Mouse (Mus musculus) ES-E14 (cell line): ENCODE measurements around the gene Nle1. TPM values are rescaled to one million over a fixed set of nuclear protein-coding genes. Genes with fewer than 3 reads are reported as not detected.

Source experiments
- DNase-seq: peaks from one replicate; pipeline ENCODE4 v3.0.0-alpha.2; 2013; ENCODE audit warnings: low read depth, low spot score
- H3K27ac ChIP-seq: 2 replicates; pipeline ENCODE4 v1.5.1; 2012; ENCODE audit warnings: low read depth, mild to moderate bottlenecking, low read length, moderate library complexity, mixed read lengths; ENCODE audit not compliant: poor library complexity, insufficient read depth, severe bottlenecking
- H3K36me3 ChIP-seq: 2 replicates; pipeline ENCODE4 v1.6.1; 2012; ENCODE audit warnings: mild to moderate bottlenecking, low read length, moderate library complexity, mixed read lengths; ENCODE audit not compliant: control insufficient read depth, poor library complexity, insufficient read depth, severe bottlenecking
- H3K4me1 ChIP-seq, 2 experiments: fragments of 150-350 bp in 1 of 2; sonication (generic) in 1 of 2; 2 replicates each; pipeline ENCODE4 v1.6.1; 2012; ENCODE audit warnings: low read length in 2 of 2, mild to moderate bottlenecking in 1 of 2, mixed read lengths in 1 of 2; ENCODE audit not compliant: control insufficient read depth in 2 of 2, insufficient read depth in 2 of 2, poor library complexity in 1 of 2
- H3K4me3 ChIP-seq, 2 experiments: fragments of 150-350 bp in 1 of 2; sonication (generic) in 1 of 2; 2 replicates each; pipeline ENCODE4 v1.5.1; 2012; ENCODE audit warnings: low read length in 2 of 2, low read depth in 1 of 2, mild to moderate bottlenecking in 1 of 2, mixed read lengths in 1 of 2; ENCODE audit not compliant: insufficient read depth in 1 of 2, poor library complexity in 1 of 2, severe bottlenecking in 1 of 2
- H3K9ac ChIP-seq: 2 replicates; pipeline ENCODE4 v1.6.1; 2012; ENCODE audit warnings: low read depth, mild to moderate bottlenecking, low read length, mixed read lengths; ENCODE audit not compliant: poor library complexity, insufficient read depth, severe bottlenecking
- H3K9me3 ChIP-seq: fragments of 150-350 bp; sonication (generic); 2 replicates; pipeline ENCODE4 v1.6.1; 2012; ENCODE audit warnings: low read depth, mild to moderate bottlenecking, low read length; ENCODE audit not compliant: control insufficient read depth, insufficient read depth
- CHD2 ChIP-seq: IDR thresholded peaks from 2 replicates; pipeline ENCODE4 v1.6.1; 2014; ENCODE audit warnings: mild to moderate bottlenecking, low read depth, low read length, inconsistent platforms
- HCFC1 ChIP-seq: IDR thresholded peaks from 2 replicates; pipeline ENCODE4 v1.6.1; 2012; ENCODE audit warnings: low read length, inconsistent platforms, borderline replicate concordance; ENCODE audit not compliant: insufficient read depth
- MAFK ChIP-seq: IDR thresholded peaks from 2 replicates; pipeline ENCODE4 v1.6.1; 2014; ENCODE audit warnings: mild to moderate bottlenecking, low read depth, low read length, inconsistent platforms; ENCODE audit not compliant: insufficient read depth
- ZC3H11A ChIP-seq: IDR thresholded peaks from 2 replicates; pipeline ENCODE4 v1.6.1; 2012; ENCODE audit warnings: low read depth, mild to moderate bottlenecking, inconsistent platforms, low read length, borderline replicate concordance
- ZNF384 ChIP-seq: IDR thresholded peaks from 2 replicates; pipeline ENCODE4 v1.6.1; 2012; ENCODE audit warnings: low read depth, low read length, inconsistent platforms
- in situ Hi-C, 2 experiments: fragments of 600-800 bp; cut with MboI; formaldehyde crosslinking; loops; one replicate each; pipeline ENCODE4 v1.15.1; 2025; ENCODE audit warnings: low sequenced_read_pairs in 2 of 2, inconsistent platforms in 1 of 2; ENCODE audit not compliant: unreplicated experiment in 2 of 2
- total RNA-seq: library from RNA; depleted of rRNA; stranded (reverse); fragments of 300-350 nt; gene quantifications from 2 replicates; pipeline ENCODE4 v1.2.3, GENCODE M21; 2012; rRNA removed

The Nle1 gene
- 61.5 and 97.9 TPM in 2 replicates for total RNA-seq

GRCm38 (mm10) chr11:82907651-82908607, at the start of gene Nle1:
TSS of gene Nle1 (minus strand) at chr11:82908411.
- TF ChIP-seq MAFK (no peak), HCFC1 (0 out of 2 replicates have a peak, but pooled peaks have one; percentile 61)
- Histone ChIP-seq H3K9ac (peak within 1 kb of the TSS; percentile 93), H3K36me3 (peaks cover 26% of the 10 kb centered on the region), H3K4me1 (peaks cover 2 to 14% of the 10 kb centered on the region in 2 experiments; a peak in 1 of 4 replicates), H3K27ac (no peak within 1 kb of the TSS), H3K9me3 (no peaks in the 10 kb centered on the region), H3K4me3 (peak within 1 kb of the TSS; percentile 79 to 95)
- peak; percentile 91 for DNase-seq
- in situ Hi-C loops, result no loop called here

DNA sequence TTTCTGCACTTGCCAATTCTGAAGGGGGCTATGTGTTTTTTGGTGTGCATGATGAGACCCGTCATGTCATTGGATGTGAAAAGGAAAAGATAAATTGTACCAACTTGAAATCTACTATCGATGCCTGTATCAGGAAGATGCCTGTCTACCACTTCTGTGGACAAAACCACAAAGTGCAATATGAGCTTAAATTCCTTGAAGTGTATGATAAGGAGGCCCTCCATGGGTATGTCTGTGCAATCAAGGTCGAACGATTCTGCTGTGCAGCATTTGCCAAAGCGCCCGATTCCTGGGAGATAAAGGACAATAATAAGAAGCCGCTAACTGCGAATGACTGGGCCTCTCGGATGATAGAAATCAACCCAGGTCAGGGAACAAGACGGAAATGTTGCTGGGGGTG, 48.7 kb upstream of the Nle1 start:
- in situ Hi-C loops, result no loop called here

DNA sequence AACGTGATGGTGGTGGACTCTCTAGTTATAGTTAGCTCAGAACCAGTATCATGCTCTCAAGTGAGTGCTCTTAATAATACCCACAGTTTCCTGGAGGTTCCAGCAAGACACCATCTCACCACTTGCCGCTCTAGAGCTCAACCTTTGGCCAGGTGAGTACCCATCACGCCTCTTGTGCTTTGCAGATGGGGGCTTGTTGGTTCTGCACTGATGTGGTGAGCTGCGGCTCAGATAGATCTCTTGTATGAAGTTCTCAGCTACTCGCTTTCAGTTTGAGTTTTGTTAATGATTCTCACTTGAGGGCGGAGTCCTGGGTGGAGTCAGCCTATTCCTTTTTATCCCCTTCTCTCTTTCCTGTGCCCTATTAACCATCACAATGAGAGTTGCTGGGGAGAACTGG, 46.4 kb upstream of the Nle1 start:
- DNase-seq, result no peak
- no peak overlapping the region for H3K27ac ChIP-seq
- no peak overlapping the region for H3K9ac ChIP-seq
- no peak overlapping the region for H3K4me3 ChIP-seq
- no peaks in the 10 kb centered on the region for H3K36me3 ChIP-seq
- peaks cover 3 to 8% of the 10 kb centered on the region in 2 experiments for H3K4me1 ChIP-seq
- TF ChIP-seq ZC3H11A (no peak), HCFC1 (no peak), ZNF384 (no peak), CHD2 (no peak), MAFK (no peak)
- in situ Hi-C loops, result no loop called here
- no peaks in the 10 kb centered on the region for H3K9me3 ChIP-seq

More for the DNA sequence above, 48.7 kb upstream of the Nle1 start:
- DNase-seq, result no peak
- no peak overlapping the region for H3K27ac ChIP-seq
- H3K4me1 ChIP-seq, result peaks cover 2 to 3% of the 10 kb centered on the region in 2 experiments; a peak in 3 of 4 replicates
- H3K4me3 ChIP-seq, result no peak overlapping the region
- H3K9me3 ChIP-seq, result no peaks in the 10 kb centered on the region
- H3K36me3 ChIP-seq, result no peaks in the 10 kb centered on the region
- H3K9ac ChIP-seq, result no peak overlapping the region
- TF ChIP-seq MAFK (no peak), ZNF384 (no peak), HCFC1 (no peak), CHD2 (no peak), ZC3H11A (no peak)

DNA sequence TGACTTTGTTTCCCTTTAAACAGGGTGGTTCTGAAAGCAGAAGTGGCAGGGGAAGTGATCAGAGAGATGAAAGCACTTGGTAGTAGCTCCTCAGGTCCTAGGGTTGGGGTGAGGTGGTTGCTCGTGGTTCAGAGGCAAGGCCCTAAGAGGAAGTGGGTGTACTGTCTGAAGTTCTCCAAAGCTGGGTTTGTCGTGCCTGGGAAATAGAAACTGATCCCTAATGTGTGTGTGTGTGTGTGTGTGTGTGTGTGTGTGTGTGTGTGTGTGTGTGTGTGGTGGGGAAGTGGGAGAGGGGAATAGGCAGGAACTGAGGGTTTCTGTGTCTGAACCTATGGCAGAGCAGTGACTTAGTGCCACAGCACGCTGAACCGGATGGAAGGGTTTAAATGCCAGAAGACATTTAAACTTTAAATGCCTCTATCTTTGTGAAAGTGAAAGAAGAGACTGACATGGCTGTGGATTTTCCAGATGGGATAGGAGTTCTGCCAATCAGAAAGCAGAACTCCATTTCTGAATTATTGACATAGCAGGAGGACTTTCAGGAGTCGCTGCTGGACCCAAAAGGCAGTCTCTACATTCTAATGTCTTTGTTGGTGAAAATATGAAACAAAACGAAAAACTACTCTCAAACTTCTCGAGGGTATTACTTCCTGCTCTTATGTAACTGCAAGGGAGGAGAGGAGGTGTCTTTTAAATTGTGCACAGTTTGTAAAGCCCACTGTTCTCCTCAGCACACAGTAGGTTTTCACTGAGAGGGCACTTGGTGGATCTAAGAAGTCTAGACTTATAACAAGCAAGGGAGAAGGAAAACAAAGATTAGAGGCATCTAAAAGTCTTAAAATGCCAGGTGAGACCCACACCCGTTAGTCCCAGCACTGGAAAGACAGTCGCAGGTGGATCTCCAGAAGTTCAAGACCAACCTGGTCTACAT, 44.7 kb upstream of the Nle1 start:
- Histone ChIP-seq H3K9me3 (no peaks in the 10 kb centered on the region), H3K4me3 (no peak overlapping the region), H3K36me3 (no peaks in the 10 kb centered on the region), H3K4me1 (peaks cover 3 to 8% of the 10 kb centered on the region in 2 experiments), H3K9ac (no peak overlapping the region), H3K27ac (no peak overlapping the region)
- DNase-seq, result no peak
- no peak for TF ChIP-seq CHD2
- in situ Hi-C loops, result no loop called here
